Mouse (Mus musculus) macrophage (primary cell): Measurements from ENCODE around the gene Eepd1. TPM values are rescaled to one million over a fixed set of nuclear protein-coding genes. Genes with fewer than 3 reads are reported as not detected.

Experiments
- H3K27ac ChIP-seq: fragments of 350-480 bp; formaldehyde crosslinking; 2 replicates; pipeline ENCODE4 v1.9.0; 2021
- H3K36me3 ChIP-seq: fragments of 350-480 bp; formaldehyde crosslinking; 2 replicates; pipeline ENCODE4 v1.9.0; 2021; ENCODE audit errors: inconsistent target
- H3K4me3 ChIP-seq: fragments of 350-480 bp; formaldehyde crosslinking; 2 replicates; pipeline ENCODE4 v1.9.0; 2021; ENCODE audit errors: inconsistent target
- H3K79me2 ChIP-seq: fragments of 350-480 bp; formaldehyde crosslinking; 2 replicates; pipeline ENCODE4 v1.9.0; 2021; ENCODE audit errors: inconsistent target
- WGBS: methylation state at CpG from one replicate; pipeline ENCODE4 v1.1.7; 2026; ENCODE audit warnings: inconsistent platforms; ENCODE audit not compliant: missing documents; 5-methylcytosine and 5-hydroxymethylcytosine counted together
- polyA plus RNA-seq: library from polyadenylated mRNA; stranded (reverse); fragments of 250-400 nt; gene quantifications from 3 replicates; pipeline ENCODE4 v1.2.4, GENCODE M21; 2018; ENCODE audit warnings: inconsistent platforms

Eepd1 gene
- polyA plus RNA-seq, 1 experiment from 2014 or later: 45.8 TPM

DNA sequence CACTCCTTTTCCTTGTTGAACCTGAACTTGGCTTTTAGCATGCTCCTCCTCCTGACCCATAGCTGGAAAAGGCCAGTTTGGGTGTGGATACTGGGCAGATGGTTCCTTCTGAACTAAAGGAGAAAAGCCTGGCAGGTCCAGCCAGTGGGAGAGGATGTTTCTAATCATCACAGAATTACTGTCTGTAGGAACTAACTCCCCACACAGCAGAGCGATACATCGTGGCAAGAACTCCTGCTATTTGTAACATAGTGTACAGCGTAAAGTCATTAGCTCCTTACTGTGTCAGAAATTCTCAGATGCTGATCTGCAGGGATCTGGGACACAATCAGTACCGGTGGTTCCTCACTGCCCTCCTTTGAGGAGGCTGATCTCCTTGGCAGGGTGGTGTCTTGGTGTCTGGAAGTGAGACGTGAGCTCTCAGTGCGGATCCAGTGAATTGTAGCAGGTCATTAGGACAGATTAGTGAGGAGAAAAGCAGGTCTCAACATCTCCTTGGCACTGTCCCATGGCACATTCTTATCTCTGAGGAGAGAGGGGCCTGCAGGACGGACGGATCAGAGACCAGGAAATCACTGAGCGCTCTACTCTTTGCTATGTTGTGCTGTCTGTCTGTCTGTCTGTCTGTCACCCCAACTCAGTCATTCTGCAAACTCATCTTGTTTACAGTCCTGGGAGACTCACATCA lies 2.7 kb downstream of the Eepd1 start:
- H3K36me3 ChIP-seq: no peaks in the 10 kb centered on the region
- 89% methylated on average over 9 of the region's 9 CpGs for WGBS
- H3K27ac ChIP-seq: 0 out of 2 replicates have a peak overlapping the region, but pooled peaks have one; percentile 7
- peaks cover 75% of the 10 kb centered on the region for H3K79me2 ChIP-seq
- peak overlapping the region; percentile 57; the same call in 1 of the 2 replicates for H3K4me3 ChIP-seq

DNA sequence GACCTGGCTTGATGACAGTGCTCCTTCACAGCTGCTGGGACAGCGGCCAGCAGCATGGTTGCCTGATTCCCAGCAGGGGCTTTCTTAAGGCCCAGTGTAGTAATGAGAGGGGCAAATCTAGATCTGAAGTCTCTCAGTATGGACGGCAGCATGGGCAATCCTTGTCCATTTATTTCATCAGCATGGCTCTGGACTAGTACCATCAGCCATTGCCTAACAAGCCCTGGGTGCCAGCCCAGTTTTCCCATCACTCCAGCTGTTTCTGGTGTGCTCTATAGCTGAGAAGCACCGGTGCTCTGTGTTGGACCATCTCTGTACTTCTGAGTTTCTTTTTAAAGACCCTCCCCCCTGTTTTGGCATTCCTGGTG lies 3.3 kb downstream of the Eepd1 start:
- H3K27ac ChIP-seq: no peak overlapping the region
- peaks cover 80% of the 10 kb centered on the region for H3K79me2 ChIP-seq
- no peaks in the 10 kb centered on the region for H3K36me3 ChIP-seq
- peak overlapping the region; percentile 57; the same call in 1 of the 2 replicates for H3K4me3 ChIP-seq
- 70% methylated on average over 3 of the region's 3 CpGs for WGBS

DNA sequence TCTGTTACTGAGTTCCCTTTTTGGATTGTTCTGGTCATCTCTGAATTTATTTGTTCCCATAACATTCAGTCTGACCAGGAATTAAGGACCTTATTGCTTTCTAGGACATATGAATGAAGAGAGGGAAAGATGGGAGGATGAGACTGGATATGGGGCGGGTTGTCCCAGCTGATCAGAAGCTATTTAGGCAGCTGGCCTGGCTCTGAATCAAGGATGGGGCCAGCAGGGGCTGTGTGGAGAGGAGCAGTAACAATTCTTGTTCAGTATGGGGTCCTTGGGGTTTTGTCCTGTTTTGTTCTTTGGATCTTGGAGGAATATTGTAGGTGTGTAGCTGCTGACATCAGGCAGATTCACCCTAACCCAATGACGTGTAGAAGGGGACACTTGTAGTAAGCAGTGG lies 3.7 kb downstream of the Eepd1 start:
- H3K79me2 ChIP-seq: peaks cover 84% of the 10 kb centered on the region
- no peaks in the 10 kb centered on the region for H3K36me3 ChIP-seq
- 77% methylated on average over 2 of the region's 2 CpGs for WGBS
- H3K27ac ChIP-seq: peak overlapping the region; percentile 46; the same call in 1 of the 2 replicates
- no peak overlapping the region; the same call in 1 of the 2 replicates for H3K4me3 ChIP-seq

DNA sequence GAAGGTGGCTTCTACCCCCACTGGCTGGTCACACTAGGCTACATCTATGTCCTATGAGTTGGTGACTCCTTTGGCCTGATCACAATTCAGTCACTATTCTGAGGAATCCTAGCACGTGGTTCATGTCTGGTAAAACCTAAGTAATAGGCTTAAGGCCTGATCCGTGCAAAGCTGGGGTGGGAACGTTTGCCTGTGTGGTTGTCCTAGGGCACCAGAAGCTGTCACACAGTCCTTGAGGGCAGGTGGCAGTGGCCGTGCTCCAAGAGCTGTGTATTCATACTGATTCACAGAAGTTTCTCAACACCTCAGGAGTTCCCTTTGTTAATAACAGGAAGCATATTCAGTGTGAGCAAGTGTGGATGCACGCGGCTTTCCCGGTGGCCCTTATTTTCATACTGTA lies 4.1 kb downstream of the Eepd1 start:
- H3K4me3 ChIP-seq: no peak overlapping the region; the same call in 1 of the 2 replicates
- H3K79me2 ChIP-seq: peaks cover 86% of the 10 kb centered on the region
- WGBS: 14% methylated on average over 7 of the region's 7 CpGs
- no peaks in the 10 kb centered on the region for H3K36me3 ChIP-seq
- H3K27ac ChIP-seq: peak overlapping the region; percentile 46; the same call in 1 of the 2 replicates

DNA sequence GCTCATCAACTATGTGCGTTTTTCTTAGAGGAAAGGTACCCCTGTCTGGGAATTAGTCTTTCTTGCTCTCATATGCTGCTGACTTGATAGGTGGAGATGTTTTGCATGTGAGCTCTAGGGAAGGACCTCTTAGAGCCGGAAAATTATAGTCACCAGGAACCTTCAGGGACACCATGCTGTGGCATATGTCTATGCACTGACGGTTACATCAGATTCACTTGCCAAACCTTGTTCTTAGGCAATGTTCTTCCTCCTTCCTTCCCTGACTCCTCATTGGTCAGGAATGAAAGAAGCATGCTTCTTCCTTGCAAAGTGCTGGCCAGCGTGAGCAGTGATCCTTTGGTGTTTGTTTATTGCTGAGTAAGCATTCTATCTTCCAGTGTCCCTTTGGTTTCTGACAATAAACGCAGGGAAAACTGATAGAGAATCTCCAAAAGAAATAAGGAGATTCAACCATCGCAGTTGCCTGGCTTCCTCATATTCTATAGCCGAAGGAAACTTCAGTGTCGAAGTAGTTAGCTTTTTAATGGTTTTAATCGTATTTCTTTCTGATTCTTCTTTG lies 5.0 kb downstream of the Eepd1 start:
- peak overlapping the region; percentile 46 for H3K27ac ChIP-seq
- peaks cover 95% of the 10 kb centered on the region for H3K79me2 ChIP-seq
- H3K36me3 ChIP-seq: no peaks in the 10 kb centered on the region
- 57% methylated on average over 9 of the region's 9 CpGs for WGBS
- no peak overlapping the region for H3K4me3 ChIP-seq

DNA sequence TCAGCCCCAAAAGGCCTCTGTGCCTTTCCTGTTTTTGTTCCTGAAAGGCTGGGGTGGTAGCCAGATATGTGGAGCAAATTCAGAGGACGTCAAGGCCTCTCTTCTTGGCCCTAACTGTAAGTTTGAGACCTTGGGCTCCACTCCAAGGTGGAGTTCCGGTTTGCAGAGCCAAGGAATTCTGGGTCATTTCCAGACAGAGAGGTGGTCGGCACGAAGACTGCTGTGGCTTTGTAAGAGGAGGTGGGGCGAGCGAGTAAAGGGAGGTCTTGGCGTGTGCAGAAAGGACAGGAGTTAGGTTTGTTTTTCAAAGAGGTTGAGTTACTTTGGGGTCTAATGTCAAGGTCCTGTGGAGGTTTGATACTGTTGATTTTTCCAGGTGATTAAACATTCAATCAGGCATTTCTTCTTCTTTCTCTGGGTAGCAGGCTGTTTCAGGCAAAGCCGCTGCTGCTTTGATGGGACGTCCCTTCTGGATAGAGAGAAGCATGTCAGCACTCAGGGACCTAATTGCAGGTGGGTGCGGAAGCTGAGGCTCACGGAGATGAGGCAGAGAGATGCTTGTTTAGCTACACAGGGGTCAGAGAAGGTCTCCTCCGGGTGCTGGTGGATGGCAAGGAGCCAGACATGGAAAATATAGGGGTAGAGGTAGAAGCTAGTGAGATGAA lies 6.2 kb downstream of the Eepd1 start:
- H3K36me3 ChIP-seq: no peaks in the 10 kb centered on the region
- no peak overlapping the region for H3K4me3 ChIP-seq
- no peak overlapping the region for H3K27ac ChIP-seq
- WGBS: 69% methylated on average over 12 of the region's 12 CpGs
- H3K79me2 ChIP-seq: peaks cover 98% of the 10 kb centered on the region

GRCm38 (mm10) chr9:25488581-25488980 lies 7.2 kb downstream of the Eepd1 start:
- Histone ChIP-seq H3K27ac (no peak overlapping the region), H3K36me3 (peaks cover 6% of the 10 kb centered on the region; the same call in 1 of the 2 replicates), H3K4me3 (no peak overlapping the region), H3K79me2 (peaks cover 98% of the 10 kb centered on the region)
- WGBS: 58% methylated on average over 9 of the region's 9 CpGs

DNA sequence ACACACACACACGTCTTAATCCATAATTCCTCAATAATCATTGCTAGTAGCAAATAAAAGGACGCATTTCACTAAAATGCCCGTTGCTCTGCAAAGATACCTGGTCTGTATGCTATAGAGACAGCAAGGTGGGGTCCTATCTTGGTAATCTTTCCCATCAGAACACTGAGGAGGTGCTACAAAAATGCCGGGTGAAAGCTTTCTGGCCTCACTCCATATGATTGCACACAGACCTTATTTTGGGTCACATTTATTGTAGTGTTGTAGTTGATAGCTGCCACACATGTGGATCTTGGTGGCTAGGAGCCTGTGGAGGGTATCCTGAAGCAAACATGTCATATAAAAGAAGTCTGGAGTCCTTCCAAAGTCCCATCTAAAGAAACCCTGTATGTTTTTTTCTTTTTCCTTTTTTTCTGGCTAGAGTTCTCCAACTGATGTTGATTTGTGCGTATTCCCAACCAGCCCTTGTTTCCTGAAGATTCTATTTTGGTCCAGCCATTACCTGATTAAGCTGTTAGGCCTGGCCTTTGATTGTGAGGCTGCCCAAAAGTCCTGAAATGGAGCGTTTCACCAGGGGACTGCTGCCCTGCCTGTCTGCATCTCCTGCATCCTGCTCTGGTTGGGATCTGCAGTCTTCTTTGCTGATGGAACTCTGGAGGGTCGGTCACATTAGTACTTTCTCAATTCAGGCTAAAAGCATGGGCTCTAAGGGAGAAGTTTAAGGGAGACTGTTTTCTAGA lies 8.0 kb downstream of the Eepd1 start:
- Histone ChIP-seq H3K4me3 (no peak overlapping the region), H3K36me3 (peaks cover 14% of the 10 kb centered on the region; the same call in 1 of the 2 replicates), H3K27ac (peak overlapping the region; percentile 57; the same call in 1 of the 2 replicates), H3K79me2 (peaks cover 98% of the 10 kb centered on the region)
- WGBS: 81% methylated on average over 7 of the region's 7 CpGs

DNA sequence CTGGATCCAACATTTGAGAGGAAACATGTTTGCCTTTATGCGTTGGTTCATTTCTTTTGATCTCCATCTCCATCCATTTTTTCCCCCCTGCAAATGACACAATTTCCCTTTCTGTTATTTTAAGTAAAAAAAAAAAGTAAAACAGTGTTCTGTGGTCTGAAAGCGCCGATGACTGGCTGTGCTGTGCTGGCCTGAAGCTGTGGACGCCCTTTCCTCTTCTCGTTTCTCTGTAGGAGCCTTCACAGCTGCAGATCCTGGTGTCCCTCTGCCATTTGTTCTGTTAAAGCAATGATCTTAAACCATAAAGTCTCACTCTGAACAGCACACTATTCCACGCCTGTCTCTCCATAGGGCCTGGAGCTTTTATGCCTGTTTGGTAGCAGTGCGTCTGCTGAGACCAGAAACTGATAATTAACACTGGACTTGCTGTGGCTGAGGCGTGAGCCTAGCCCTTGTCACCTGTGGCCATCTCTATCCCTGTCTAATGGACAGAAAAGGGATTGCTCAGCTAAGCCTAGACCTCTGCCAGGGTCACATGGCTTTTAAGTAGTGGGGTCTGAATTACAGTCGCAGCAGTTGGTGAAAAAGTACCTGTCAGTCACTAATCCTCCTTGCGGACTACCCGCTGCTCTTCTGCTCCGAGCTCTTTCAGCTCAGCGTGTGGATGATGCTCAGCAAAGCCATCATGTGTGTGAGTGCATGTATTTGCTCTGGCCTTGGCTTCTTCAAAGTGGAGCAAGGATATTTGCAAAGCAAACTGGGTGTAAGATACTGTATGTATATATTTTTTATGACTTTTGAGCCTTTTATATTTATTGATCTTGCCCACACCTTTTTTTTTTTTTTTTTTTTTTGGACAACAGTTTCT lies 9.2 kb downstream of the Eepd1 start:
- Histone ChIP-seq H3K27ac (peak overlapping the region; percentile 57), H3K79me2 (peaks cover 98% of the 10 kb centered on the region)
- 42% methylated on average over 11 of the region's 13 CpGs for WGBS

GRCm38 (mm10) chr9:25493918-25494317 lies 12.6 kb downstream of the Eepd1 start:
- WGBS: 71% methylated on average over 5 of the region's 5 CpGs
- H3K27ac ChIP-seq: no peak overlapping the region
- peaks cover 25% of the 10 kb centered on the region; the same call in 1 of the 2 replicates for H3K36me3 ChIP-seq
- no peak overlapping the region for H3K4me3 ChIP-seq
- peaks cover 91% of the 10 kb centered on the region for H3K79me2 ChIP-seq

More for the DNA sequence above, 9.2 kb downstream of the Eepd1 start:
- peaks cover 15% of the 10 kb centered on the region; the same call in 1 of the 2 replicates for H3K36me3 ChIP-seq
- no peak overlapping the region for H3K4me3 ChIP-seq

- Histone ChIP-seq H3K36me3 (peaks cover 25% of the 10 kb centered on the region; the same call in 1 of the 2 replicates), H3K27ac (no peak overlapping the region), H3K79me2 (peaks cover 93% of the 10 kb centered on the region), H3K4me3 (no peak overlapping the region)
- 93% methylated on average over 10 of the region's 10 CpGs for WGBS
Measured at GRCm38 (mm10) chr9:25495601-25496000, 14.3 kb downstream of the Eepd1 start.

GRCm38 (mm10) chr9:25496196-25496595 lies 14.8 kb downstream of the Eepd1 start:
- no peak overlapping the region for H3K4me3 ChIP-seq
- peaks cover 25% of the 10 kb centered on the region; the same call in 1 of the 2 replicates for H3K36me3 ChIP-seq
- WGBS: 94% methylated on average over 4 of the region's 4 CpGs
- H3K27ac ChIP-seq: no peak overlapping the region
- H3K79me2 ChIP-seq: peaks cover 93% of the 10 kb centered on the region

GRCm38 (mm10) chr9:25496703-25497102 lies 15.4 kb downstream of the Eepd1 start:
- peaks cover 25% of the 10 kb centered on the region; the same call in 1 of the 2 replicates for H3K36me3 ChIP-seq
- H3K79me2 ChIP-seq: peaks cover 93% of the 10 kb centered on the region
- H3K4me3 ChIP-seq: no peak overlapping the region
- no peak overlapping the region for H3K27ac ChIP-seq
- 100% methylated on average over 2 of the region's 2 CpGs for WGBS
